Mouse (Mus musculus) heart, postnatal 0 days (tissue): ENCODE measurements around the gene Umodl1.

Experiments used
- CTCF ChIP-seq: IDR thresholded peaks from 2 replicates; pipeline ENCODE4 v1.5.1; 2016; ENCODE audit warnings: antibody characterized with exemption, control low read depth, low read depth
- EP300 ChIP-seq: IDR thresholded peaks from 2 replicates; pipeline ENCODE4 v1.6.1; 2016; ENCODE audit warnings: antibody characterized with exemption, low read depth

DNA sequence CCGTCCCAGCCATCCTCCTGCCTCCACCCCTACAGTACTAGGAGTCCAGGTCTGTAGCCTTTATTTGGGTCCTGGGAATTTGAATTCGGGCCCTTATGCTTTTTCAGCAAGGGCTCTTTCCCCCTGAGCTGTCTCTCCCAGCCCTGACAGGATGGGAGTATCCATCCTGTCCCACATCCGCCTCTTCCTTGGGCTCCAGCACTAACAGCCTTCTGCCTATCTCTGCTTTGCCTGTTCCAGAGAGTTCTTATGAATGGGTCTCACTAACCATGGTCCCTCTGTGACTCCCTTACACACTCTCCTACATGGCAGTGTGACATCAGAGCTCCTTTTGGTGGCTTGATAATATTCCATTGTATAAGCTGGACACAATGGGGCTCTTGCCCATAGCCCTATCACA lies 52.9 kb downstream of the Umodl1 start:
- TF ChIP-seq EP300 (no peak), CTCF (no peak)
